Mouse (Mus musculus): ENCODE results near the gene Hist1h2bm. TPM values are rescaled to one million over a fixed set of nuclear protein-coding genes. Genes with fewer than 3 reads are reported as not detected.
"Not testable (repeated sequence)": the region's sequence is repeated elsewhere in the genome, so short reads cannot be mapped to it uniquely, and the experiment has no call there.

The Hist1h2bm gene
- polyA plus RNA-seq (2016; fragmentation: Nextera tagmentation; extraction: Ambion mirVana), result 6.4 and 6.5 TPM in 2 replicates

DNA sequence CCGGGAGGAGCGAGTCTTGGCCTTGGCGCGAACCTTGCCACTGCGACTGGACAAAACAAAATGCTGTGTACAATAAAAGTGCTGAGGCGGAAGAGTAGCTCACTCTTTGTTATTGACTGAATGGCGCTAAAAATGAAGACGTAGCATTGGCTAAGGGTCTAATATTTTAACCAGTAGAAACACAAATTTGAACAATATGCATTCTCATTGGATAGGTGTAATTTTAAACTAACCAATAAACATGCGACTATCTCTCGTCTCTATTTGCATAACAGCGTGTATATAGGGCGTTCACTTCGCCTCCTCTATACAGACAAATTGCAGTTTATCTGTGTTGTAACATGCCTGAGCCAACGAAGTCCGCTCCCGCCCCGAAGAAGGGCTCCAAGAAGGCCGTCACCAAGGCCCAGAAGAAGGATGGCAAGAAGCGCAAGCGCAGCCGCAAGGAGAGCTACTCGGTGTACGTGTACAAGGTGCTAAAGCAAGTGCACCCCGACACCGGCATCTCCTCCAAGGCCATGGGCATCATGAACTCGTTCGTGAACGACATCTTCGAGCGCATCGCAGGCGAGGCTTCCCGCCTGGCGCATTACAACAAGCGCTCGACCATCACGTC is at the start of gene Hist1h2bm:
Hist1h2bm (plus strand) TSS at position 288 of the 616 bp plus-strand sequence.
- H3K36me3 ChIP-seq; H3K27me3 ChIP-seq (replicated peaks); H3K9me3 ChIP-seq (replicated peaks): not testable (repeated sequence)
- H3K4me1 ChIP-seq, result peaks cover 44% of the 10 kb centered on the region
- peak within 1 kb of the TSS; percentile 90 for H3K9ac ChIP-seq
- peak; percentile 92 for ATAC-seq
- peak within 1 kb of the TSS; percentile 83 for H3K4me2 ChIP-seq
- H3K4me3 ChIP-seq, result peak within 1 kb of the TSS; percentile 58
- 0% methylated on average over 37 of the region's 37 CpGs for WGBS (ENCODE audit: insufficient replicate concordance)
- peak within 1 kb of the TSS; percentile 97 for H3K27ac ChIP-seq

DNA sequence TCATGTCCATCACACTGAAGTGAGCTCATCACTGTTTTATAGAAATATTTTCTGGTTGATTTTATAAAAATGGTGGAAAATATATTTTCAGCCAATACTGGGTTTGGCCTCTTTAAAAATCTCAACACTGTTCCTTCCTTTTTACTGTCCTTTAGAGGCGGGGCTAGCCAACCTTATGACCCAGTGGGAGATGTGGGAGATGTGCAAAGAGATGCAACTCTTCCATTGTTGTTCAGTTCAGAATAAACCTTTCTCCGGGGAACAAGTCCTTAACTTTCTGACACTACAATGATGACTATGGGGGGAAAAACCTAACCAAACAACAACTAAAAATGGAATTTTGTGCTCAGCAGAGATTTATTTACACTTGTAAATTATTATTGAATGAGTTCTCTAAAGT is 44.5 kb upstream of the Hist1h2bm start, which contains the start of gene Olfr1360:
Olfr1360 (minus strand) TSS at position 101 of the 400 bp plus-strand sequence.
- no peaks in the 10 kb centered on the region for H3K9me3 ChIP-seq (replicated peaks)
- WGBS (ENCODE audit: insufficient replicate concordance), result 54% methylated on average over 2 of the region's 2 CpGs
- H3K27me3 ChIP-seq (replicated peaks), result no peaks in the 10 kb centered on the region
- H3K9ac ChIP-seq, result no peak within 1 kb of the TSS
- H3K36me3 ChIP-seq, result no peaks in the 10 kb centered on the region
- no peak for ATAC-seq
- no peaks in the 10 kb centered on the region for H3K4me1 ChIP-seq
- H3K4me2 ChIP-seq, result no peak within 1 kb of the TSS
- H3K4me3 ChIP-seq, result no peak within 1 kb of the TSS
- H3K27ac ChIP-seq, result no peak within 1 kb of the TSS

DNA sequence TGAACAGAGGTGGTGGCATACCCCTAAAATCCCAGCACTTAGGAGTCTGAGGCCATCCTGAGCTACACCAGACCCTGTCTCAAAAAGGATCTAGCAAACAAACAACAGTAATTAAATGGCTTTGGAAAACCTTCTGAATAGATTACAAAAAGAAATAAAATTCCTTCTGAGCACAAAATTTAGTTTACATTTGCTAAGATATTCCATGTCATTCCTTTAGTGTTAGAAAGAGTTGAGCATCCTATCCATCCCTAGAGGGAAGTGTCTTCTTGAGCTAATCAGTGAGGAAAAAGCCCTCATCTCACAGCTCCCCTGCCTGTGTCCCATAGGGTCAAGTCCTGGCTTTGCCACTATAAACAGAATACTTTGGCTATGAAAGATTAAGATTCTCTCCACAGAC is 24.0 kb upstream of the Hist1h2bm start, which contains the start of gene Olfr1359:
Olfr1359 (plus strand) TSS at position 301 of the 400 bp plus-strand sequence.
- H3K27me3 ChIP-seq (replicated peaks), result peaks cover 7% of the 10 kb centered on the region; the same call in 1 of the 2 replicates
- H3K36me3 ChIP-seq, result no peaks in the 10 kb centered on the region
- H3K9me3 ChIP-seq (replicated peaks), result no peaks in the 10 kb centered on the region
- no peak within 1 kb of the TSS for H3K4me2 ChIP-seq
- H3K4me3 ChIP-seq, result no peak within 1 kb of the TSS
- no peaks in the 10 kb centered on the region for H3K4me1 ChIP-seq
- ATAC-seq, result no peak
- no peak within 1 kb of the TSS for H3K27ac ChIP-seq
- no peak within 1 kb of the TSS for H3K9ac ChIP-seq

DNA sequence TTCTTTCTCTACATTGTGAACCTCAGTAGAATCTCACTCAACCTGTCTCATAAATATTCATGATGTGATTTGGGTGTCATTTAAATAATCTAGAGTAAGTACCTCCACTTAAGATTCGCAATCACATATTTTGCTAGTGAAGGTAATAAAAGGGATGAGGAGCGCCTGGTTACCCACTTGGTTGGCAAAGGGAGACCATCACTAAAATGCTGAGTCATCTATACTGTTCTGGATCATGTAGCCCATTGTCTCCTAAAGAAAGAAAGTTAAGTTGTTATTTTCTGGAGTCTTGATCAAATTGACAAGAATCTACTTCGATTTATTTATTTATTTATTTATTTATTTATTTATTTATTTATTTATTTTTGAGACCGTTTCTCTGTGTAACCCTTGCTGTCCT is 15.2 kb upstream of the Hist1h2bm start:
- Histone ChIP-seq H3K27me3 (replicated peaks) (peaks cover 4% of the 10 kb centered on the region; the same call in 1 of the 2 replicates), H3K9me3 (replicated peaks) (no peaks in the 10 kb centered on the region), H3K9ac (no peak overlapping the region), H3K36me3 (no peaks in the 10 kb centered on the region), H3K4me3 (no peak overlapping the region), H3K27ac (no peak overlapping the region), H3K4me1 (peaks cover 7% of the 10 kb centered on the region), H3K4me2 (no peak overlapping the region)
- no peak for ATAC-seq
- WGBS (ENCODE audit: insufficient replicate concordance), result 58% methylated on average over 4 of the region's 4 CpGs

DNA sequence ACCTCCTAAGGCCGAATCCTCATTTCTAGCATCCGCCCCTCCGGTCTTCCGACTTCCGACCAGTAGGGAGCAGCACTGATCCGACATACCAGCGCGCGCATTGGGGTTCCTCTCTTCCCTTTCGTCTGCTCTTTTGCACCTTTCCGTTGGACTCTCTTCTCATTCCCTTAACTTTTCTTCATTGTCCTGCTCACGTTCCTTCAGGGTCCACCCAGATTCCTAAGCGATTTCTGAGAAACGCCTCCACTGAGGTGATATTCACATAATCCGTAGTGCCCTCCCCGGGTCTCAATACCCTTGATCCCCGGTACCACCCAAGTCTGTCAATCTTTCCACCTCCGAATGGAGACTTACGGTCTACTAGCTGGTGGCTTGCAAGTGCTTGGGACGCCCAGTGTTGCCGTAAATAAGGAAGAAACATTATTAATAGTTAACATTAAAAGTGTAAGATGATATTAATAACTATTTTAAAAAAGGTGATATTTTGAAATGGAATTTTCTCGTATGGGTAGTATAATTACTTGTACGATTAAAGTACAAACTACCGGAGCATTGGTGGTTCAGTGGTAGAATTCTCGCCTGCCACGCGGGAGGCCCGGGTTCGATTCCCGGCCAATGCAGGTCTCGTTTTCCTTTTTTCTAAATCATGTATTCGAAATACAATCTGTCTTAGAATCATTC is 11.7 kb upstream of the Hist1h2bm start:
- H3K36me3 ChIP-seq, result no peaks in the 10 kb centered on the region
- ATAC-seq, result peak; percentile 72
- peak overlapping the region; percentile 75 for H3K9ac ChIP-seq
- H3K27me3 ChIP-seq (replicated peaks), result no peaks in the 10 kb centered on the region
- H3K9me3 ChIP-seq (replicated peaks), result no peaks in the 10 kb centered on the region
- under 1% methylated on average over 32 of the region's 32 CpGs for WGBS (ENCODE audit: insufficient replicate concordance)
- H3K4me2 ChIP-seq, result peak overlapping the region; percentile 85
- H3K27ac ChIP-seq, result peak overlapping the region; percentile 81
- H3K4me1 ChIP-seq, result peaks cover 19% of the 10 kb centered on the region
- peak overlapping the region; percentile 72 for H3K4me3 ChIP-seq

DNA sequence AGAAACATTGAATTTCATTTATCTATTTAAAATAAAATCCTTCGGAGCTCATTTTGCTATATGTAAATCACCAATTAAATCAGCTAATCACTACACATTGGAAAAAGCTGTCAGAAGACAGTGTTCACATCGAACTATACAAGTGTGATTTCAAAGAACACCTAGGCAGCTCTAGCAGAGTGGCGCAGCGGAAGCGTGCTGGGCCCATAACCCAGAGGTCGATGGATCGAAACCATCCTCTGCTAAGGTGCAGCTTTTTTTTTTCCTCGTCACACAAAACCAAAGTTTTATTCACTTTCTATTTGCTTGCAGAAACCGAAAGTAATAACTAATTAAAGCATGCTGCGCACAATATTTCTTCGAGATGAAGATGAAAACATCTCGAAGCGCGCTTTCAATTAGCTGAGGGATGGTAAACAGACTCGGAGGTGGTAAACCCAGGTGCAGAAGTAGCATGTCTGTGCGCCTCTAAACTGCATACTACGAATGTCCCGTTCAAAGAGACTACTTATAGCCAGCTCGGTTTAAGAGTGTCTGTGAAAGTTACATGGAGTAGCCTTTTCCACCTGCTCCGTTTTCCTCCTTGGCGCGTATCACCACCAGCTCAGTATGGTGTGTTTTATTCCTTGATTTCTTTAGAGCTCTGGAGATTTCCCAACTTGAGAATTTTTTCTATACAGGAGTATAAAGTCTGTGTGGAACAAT is 10.9 kb upstream of the Hist1h2bm start:
- peak overlapping the region; percentile 65 for H3K4me3 ChIP-seq
- H3K27ac ChIP-seq, result peak overlapping the region; percentile 2
- peak overlapping the region; percentile 67 for H3K9ac ChIP-seq
- 2% methylated on average over 22 of the region's 22 CpGs for WGBS (ENCODE audit: insufficient replicate concordance)
- no peaks in the 10 kb centered on the region for H3K27me3 ChIP-seq (replicated peaks)
- H3K9me3 ChIP-seq (replicated peaks), result no peaks in the 10 kb centered on the region
- peak; percentile 67 for ATAC-seq
- H3K4me1 ChIP-seq, result peaks cover 24% of the 10 kb centered on the region
- H3K36me3 ChIP-seq, result no peaks in the 10 kb centered on the region
- peak overlapping the region; percentile 85 for H3K4me2 ChIP-seq

DNA sequence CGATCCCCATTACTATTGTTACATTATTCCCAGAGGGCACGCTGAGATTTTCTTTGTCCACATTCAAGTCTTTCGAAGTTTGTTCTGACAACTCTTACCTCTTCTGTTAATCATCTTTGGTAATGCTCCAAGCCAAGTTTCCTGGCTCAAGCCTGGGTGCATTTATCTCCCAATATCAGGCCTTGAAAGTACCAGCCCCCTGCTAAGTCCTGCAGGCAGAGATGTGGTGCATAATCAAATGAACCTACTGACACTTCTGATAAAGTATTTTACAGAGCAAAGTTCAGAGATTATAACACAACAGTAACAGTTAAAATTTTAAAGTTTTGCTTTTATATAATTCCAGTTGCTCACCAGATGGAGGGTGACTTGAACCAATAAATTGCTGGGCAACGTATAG is 10.1 kb upstream of the Hist1h2bm start:
- Histone ChIP-seq H3K4me2 (peak overlapping the region; percentile 85), H3K27ac (peak overlapping the region; percentile 2; the same call in 1 of the 2 replicates), H3K27me3 (replicated peaks) (no peaks in the 10 kb centered on the region), H3K36me3 (no peaks in the 10 kb centered on the region), H3K9ac (peak overlapping the region; percentile 67), H3K4me1 (peaks cover 25% of the 10 kb centered on the region), H3K4me3 (peak overlapping the region; percentile 65), H3K9me3 (replicated peaks) (no peaks in the 10 kb centered on the region)
- WGBS (ENCODE audit: insufficient replicate concordance), result 23% methylated on average over 4 of the region's 4 CpGs
- ATAC-seq, result no peak

DNA sequence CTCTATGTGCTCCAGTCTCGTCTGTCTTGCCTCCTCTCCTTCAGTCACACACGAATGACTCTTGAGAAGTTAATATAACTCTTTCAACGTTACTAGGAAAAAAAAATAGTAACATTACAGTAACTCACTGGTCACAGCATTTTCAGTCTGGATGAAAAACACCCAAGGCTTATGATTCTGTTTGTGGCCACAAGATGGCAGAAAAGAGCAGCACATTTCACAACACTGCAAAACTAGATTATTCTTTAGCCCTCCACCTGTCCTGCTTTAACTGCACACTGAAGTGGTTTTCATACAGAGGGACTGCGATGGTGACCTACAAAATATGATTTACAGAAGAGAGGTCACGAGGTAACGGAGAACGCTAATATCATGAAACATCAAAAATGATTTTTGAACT is 7.1 kb upstream of the Hist1h2bm start:
- 2% methylated on average over 7 of the region's 7 CpGs for WGBS (ENCODE audit: insufficient replicate concordance)
- no peaks in the 10 kb centered on the region for H3K27me3 ChIP-seq (replicated peaks)
- H3K4me2 ChIP-seq, result peak overlapping the region; percentile 91
- peak overlapping the region; percentile 59 for H3K4me3 ChIP-seq
- no peaks in the 10 kb centered on the region for H3K9me3 ChIP-seq (replicated peaks)
- H3K4me1 ChIP-seq, result peaks cover 46% of the 10 kb centered on the region
- H3K36me3 ChIP-seq, result no peaks in the 10 kb centered on the region
- peak overlapping the region; percentile 85 for H3K9ac ChIP-seq
- peak overlapping the region; percentile 99 for H3K27ac ChIP-seq
- ATAC-seq, result no peak

DNA sequence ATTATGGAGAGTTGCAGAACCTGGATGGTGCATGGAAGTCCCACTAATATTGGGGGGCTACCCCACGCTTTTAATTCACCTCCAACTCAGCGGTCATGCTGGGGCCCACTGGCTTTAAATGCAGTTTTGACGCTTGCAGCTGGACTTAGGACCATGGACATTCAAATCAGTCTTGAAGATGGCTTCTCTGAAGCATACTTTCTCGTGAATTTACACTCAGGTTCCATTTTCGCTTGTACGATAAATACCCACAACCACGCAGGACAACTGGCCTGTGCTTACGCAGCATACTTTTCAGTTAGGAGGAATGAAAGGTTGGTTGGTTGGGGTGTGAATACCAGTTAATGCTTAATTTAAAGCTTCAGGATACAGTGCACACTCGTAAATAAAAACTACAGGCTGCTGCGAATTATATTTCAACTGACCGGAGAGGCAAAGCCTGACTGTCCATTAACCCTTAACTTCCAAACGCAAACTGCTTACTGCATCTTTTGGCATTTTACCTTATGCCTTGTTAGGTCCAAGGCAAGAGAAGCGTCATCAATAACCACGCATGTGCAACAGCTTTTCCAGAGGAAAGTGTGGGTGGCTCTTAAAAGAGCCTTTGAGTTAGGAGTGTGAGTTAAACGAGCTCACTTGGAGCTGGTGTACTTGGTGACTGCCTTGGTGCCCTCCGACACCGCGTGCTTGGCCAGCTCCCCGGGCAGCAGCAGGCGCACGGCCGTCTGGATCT is 6.5 kb upstream of the Hist1h2bm start:
- H3K4me2 ChIP-seq, result peak overlapping the region; percentile 91
- under 1% methylated on average over 22 of the region's 22 CpGs for WGBS (ENCODE audit: insufficient replicate concordance)
- no peaks in the 10 kb centered on the region for H3K9me3 ChIP-seq (replicated peaks)
- no peaks in the 10 kb centered on the region for H3K27me3 ChIP-seq (replicated peaks)
- H3K4me3 ChIP-seq, result peak overlapping the region; percentile 59
- peaks cover 52% of the 10 kb centered on the region for H3K4me1 ChIP-seq
- no peaks in the 10 kb centered on the region for H3K36me3 ChIP-seq
- ATAC-seq, result no peak
- H3K27ac ChIP-seq, result peak overlapping the region; percentile 99
- H3K9ac ChIP-seq, result peak overlapping the region; percentile 85

DNA sequence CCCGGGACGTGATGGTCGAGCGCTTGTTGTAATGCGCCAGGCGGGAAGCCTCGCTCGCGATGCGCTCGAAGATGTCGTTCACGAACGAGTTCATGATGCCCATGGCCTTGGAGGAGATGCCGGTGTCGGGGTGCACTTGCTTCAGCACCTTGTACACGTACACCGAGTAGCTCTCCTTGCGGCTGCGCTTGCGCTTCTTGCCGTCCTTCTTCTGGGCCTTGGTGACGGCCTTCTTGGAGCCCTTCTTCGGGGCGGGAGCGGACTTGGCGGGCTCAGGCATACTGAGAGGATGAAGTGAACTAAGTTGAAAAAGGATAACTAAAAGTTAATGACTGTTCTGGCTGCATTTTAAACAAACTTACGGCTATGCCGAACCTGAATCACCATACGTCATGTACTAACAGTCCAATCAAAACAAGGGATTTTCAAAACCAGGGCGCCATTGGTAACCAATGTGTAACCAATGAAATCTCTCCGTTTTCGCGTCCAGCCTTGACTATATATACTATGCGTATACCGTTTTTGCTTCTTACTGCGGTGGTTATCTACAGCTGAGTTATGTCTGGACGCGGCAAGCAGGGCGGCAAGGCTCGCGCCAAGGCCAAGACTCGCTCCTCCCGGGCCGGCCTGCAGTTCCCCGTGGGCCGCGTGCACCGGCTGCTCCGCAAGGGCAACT is 5.8 kb upstream of the Hist1h2bm start, which contains the start of the genes Hist1h2bl and Hist1h2ai:
Hist1h2bl (minus strand) TSS at position 280 of the 676 bp plus-strand sequence.
Hist1h2ai (plus strand) TSS at position 559 of the 676 bp plus-strand sequence.
- Histone ChIP-seq H3K4me2 (peak within 1 kb of the TSS; percentile 91), H3K4me3 (peak within 1 kb of the TSS; percentile 59), H3K4me1 (peaks cover 59% of the 10 kb centered on the region), H3K9ac (peak within 1 kb of the TSS; percentile 85), H3K27ac (peak within 1 kb of the TSS; percentile 99)
- peak; percentile 85 for ATAC-seq
- WGBS (ENCODE audit: insufficient replicate concordance), result under 1% methylated on average over 35 of the region's 50 CpGs
- not testable (repeated sequence) for H3K9me3 ChIP-seq (replicated peaks); H3K27me3 ChIP-seq (replicated peaks); H3K36me3 ChIP-seq
